Mouse (Mus musculus): ENCODE measurements around the gene Cyfip1. TPM values are rescaled to one million over a fixed set of nuclear protein-coding genes. Genes with fewer than 3 reads are reported as not detected.

The Cyfip1 gene
- polyA plus RNA-seq, 1 experiment from 2014 or later, result 80.7 TPM

- no peak for DNase-seq (ENCODE audit: low spot score)
- ATAC-seq (ENCODE audit: low FRiP score), result no peak
- no peak overlapping the region for H3K9ac ChIP-seq (ENCODE audit: low read depth, low read length)
- no peaks in the 10 kb centered on the region for H3K36me3 ChIP-seq (ENCODE audit: control insufficient read depth, insufficient read depth, low read length)
- no peaks in the 10 kb centered on the region for H3K27me3 ChIP-seq (ENCODE audit: control insufficient read depth, insufficient read depth, low read length)
- no peaks in the 10 kb centered on the region for H3K9me3 ChIP-seq (ENCODE audit: control insufficient read depth, low read length)
- 85% methylated on average over 4 of the region's 4 CpGs for WGBS
- no peak overlapping the region for H3K4me2 ChIP-seq (replicated peaks; ENCODE audit: low read depth, low read length)
- no peaks in the 10 kb centered on the region for H3K4me1 ChIP-seq (replicated peaks; ENCODE audit: control insufficient read depth, insufficient read depth, low read length)
- H3K27ac ChIP-seq (ENCODE audit: low read depth, low read length), result no peak overlapping the region
- no peak overlapping the region for H3K4me3 ChIP-seq (ENCODE audit: low read depth, low read length)
Observed at GRCm38 (mm10) chr7:55836877-55837276, 4.7 kb upstream of the Cyfip1 start.

- H3K27ac ChIP-seq (ENCODE audit: low read depth, low read length), result peak overlapping the region; percentile 86
- ATAC-seq (ENCODE audit: low FRiP score), result peak; percentile 95
- DNase-seq (ENCODE audit: low spot score), result peak; percentile 85
- no peaks in the 10 kb centered on the region for H3K36me3 ChIP-seq (ENCODE audit: control insufficient read depth, insufficient read depth, low read length)
- H3K4me2 ChIP-seq (replicated peaks; ENCODE audit: low read depth, low read length), result peak overlapping the region; percentile 46
- H3K4me3 ChIP-seq (ENCODE audit: low read depth, low read length), result peak overlapping the region; percentile 84
- no peaks in the 10 kb centered on the region for H3K9me3 ChIP-seq (ENCODE audit: control insufficient read depth, low read length)
- no peaks in the 10 kb centered on the region for H3K27me3 ChIP-seq (ENCODE audit: control insufficient read depth, insufficient read depth, low read length)
- WGBS, result under 1% methylated on average over 42 of the region's 47 CpGs
- no peaks in the 10 kb centered on the region for H3K4me1 ChIP-seq (replicated peaks; ENCODE audit: control insufficient read depth, insufficient read depth, low read length)
- peak overlapping the region; percentile 88 for H3K9ac ChIP-seq (ENCODE audit: low read depth, low read length)
Observed at GRCm38 (mm10) chr7:55841977-55842503, 495 bp downstream of the Cyfip1 start.

GRCm38 (mm10) chr7:55842504-55843152 lies 1.1 kb downstream of the Cyfip1 start:
- ATAC-seq (ENCODE audit: low FRiP score) (peak; percentile 72), DNase-seq (ENCODE audit: low spot score) (no peak)
- H3K4me3 ChIP-seq (ENCODE audit: low read depth, low read length), result peak overlapping the region; percentile 84
- H3K4me1 ChIP-seq (replicated peaks; ENCODE audit: control insufficient read depth, insufficient read depth, low read length), result no peaks in the 10 kb centered on the region
- no peaks in the 10 kb centered on the region for H3K27me3 ChIP-seq (ENCODE audit: control insufficient read depth, insufficient read depth, low read length)
- H3K9ac ChIP-seq (ENCODE audit: low read depth, low read length), result peak overlapping the region; percentile 88
- H3K9me3 ChIP-seq (ENCODE audit: control insufficient read depth, low read length), result no peaks in the 10 kb centered on the region
- H3K4me2 ChIP-seq (replicated peaks; ENCODE audit: low read depth, low read length), result peak overlapping the region; percentile 46
- WGBS, result under 1% methylated on average over 40 of the region's 40 CpGs
- peak overlapping the region; percentile 86 for H3K27ac ChIP-seq (ENCODE audit: low read depth, low read length)
- H3K36me3 ChIP-seq (ENCODE audit: control insufficient read depth, insufficient read depth, low read length), result no peaks in the 10 kb centered on the region

GRCm38 (mm10) chr7:55846606-55847312 lies 5.2 kb downstream of the Cyfip1 start:
- ATAC-seq (ENCODE audit: low FRiP score), result no peak
- H3K9me3 ChIP-seq (ENCODE audit: control insufficient read depth, low read length), result no peaks in the 10 kb centered on the region

GRCm38 (mm10) chr7:55849948-55850571 lies 8.5 kb downstream of the Cyfip1 start:
- peak; percentile 29 for DNase-seq (ENCODE audit: low spot score)
- peaks cover 3% of the 10 kb centered on the region; the same call in 1 of the 2 replicates for H3K4me1 ChIP-seq (replicated peaks; ENCODE audit: control insufficient read depth, insufficient read depth, low read length)
- H3K27ac ChIP-seq (ENCODE audit: low read depth, low read length), result peak overlapping the region; percentile 58; the same call in 1 of the 2 replicates
- H3K36me3 ChIP-seq (ENCODE audit: control insufficient read depth, insufficient read depth, low read length), result no peaks in the 10 kb centered on the region
- H3K4me2 ChIP-seq (replicated peaks; ENCODE audit: low read depth, low read length), result 0 out of 2 replicates have a peak overlapping the region, but pooled peaks have one; percentile 21
- H3K9ac ChIP-seq (ENCODE audit: low read depth, low read length), result no peak overlapping the region
- H3K27me3 ChIP-seq (ENCODE audit: control insufficient read depth, insufficient read depth, low read length), result no peaks in the 10 kb centered on the region
- no peaks in the 10 kb centered on the region for H3K9me3 ChIP-seq (ENCODE audit: control insufficient read depth, low read length)
- ATAC-seq (ENCODE audit: low FRiP score), result peak; percentile 50
- WGBS, result 31% methylated on average over 14 of the region's 14 CpGs
- no peak overlapping the region for H3K4me3 ChIP-seq (ENCODE audit: low read depth, low read length)

More at GRCm38 (mm10) chr7:55846606-55847312, 5.2 kb downstream of the Cyfip1 start:
- WGBS, result 83% methylated on average over 9 of the region's 9 CpGs
- no peak for DNase-seq (ENCODE audit: low spot score)
- peaks cover 3% of the 10 kb centered on the region; the same call in 1 of the 2 replicates for H3K4me1 ChIP-seq (replicated peaks; ENCODE audit: control insufficient read depth, insufficient read depth, low read length)
- H3K4me2 ChIP-seq (replicated peaks; ENCODE audit: low read depth, low read length), result no peak overlapping the region
- H3K36me3 ChIP-seq (ENCODE audit: control insufficient read depth, insufficient read depth, low read length), result no peaks in the 10 kb centered on the region
- no peak overlapping the region for H3K27ac ChIP-seq (ENCODE audit: low read depth, low read length)
- H3K9ac ChIP-seq (ENCODE audit: low read depth, low read length), result no peak overlapping the region
- H3K4me3 ChIP-seq (ENCODE audit: low read depth, low read length), result no peak overlapping the region
- no peaks in the 10 kb centered on the region for H3K27me3 ChIP-seq (ENCODE audit: control insufficient read depth, insufficient read depth, low read length)

- WGBS, result 85% methylated on average over 3 of the region's 3 CpGs
- Histone ChIP-seq H3K4me3 (ENCODE audit: low read depth, low read length) (no peak overlapping the region), H3K9me3 (ENCODE audit: control insufficient read depth, low read length) (no peaks in the 10 kb centered on the region), H3K4me1 (replicated peaks; ENCODE audit: control insufficient read depth, insufficient read depth, low read length) (peaks cover 3% of the 10 kb centered on the region; the same call in 1 of the 2 replicates), H3K36me3 (ENCODE audit: control insufficient read depth, insufficient read depth, low read length) (no peaks in the 10 kb centered on the region), H3K9ac (ENCODE audit: low read depth, low read length) (no peak overlapping the region), H3K4me2 (replicated peaks; ENCODE audit: low read depth, low read length) (no peak overlapping the region), H3K27me3 (ENCODE audit: control insufficient read depth, insufficient read depth, low read length) (no peaks in the 10 kb centered on the region), H3K27ac (ENCODE audit: low read depth, low read length) (no peak overlapping the region)
- DNase-seq (ENCODE audit: low spot score) (no peak), ATAC-seq (ENCODE audit: low FRiP score) (no peak)
Observed at GRCm38 (mm10) chr7:55852787-55853186, 11.2 kb downstream of the Cyfip1 start.

- no peaks in the 10 kb centered on the region for H3K27me3 ChIP-seq (ENCODE audit: control insufficient read depth, insufficient read depth, low read length)
- H3K36me3 ChIP-seq (ENCODE audit: control insufficient read depth, insufficient read depth, low read length), result no peaks in the 10 kb centered on the region
- ATAC-seq (ENCODE audit: low FRiP score) (no peak), DNase-seq (ENCODE audit: low spot score) (no peak)
- H3K9ac ChIP-seq (ENCODE audit: low read depth, low read length), result no peak overlapping the region
- H3K9me3 ChIP-seq (ENCODE audit: control insufficient read depth, low read length), result no peaks in the 10 kb centered on the region
- no peaks in the 10 kb centered on the region for H3K4me1 ChIP-seq (replicated peaks; ENCODE audit: control insufficient read depth, insufficient read depth, low read length)
- no peak overlapping the region for H3K4me3 ChIP-seq (ENCODE audit: low read depth, low read length)
- no peak overlapping the region for H3K4me2 ChIP-seq (replicated peaks; ENCODE audit: low read depth, low read length)
- no peak overlapping the region for H3K27ac ChIP-seq (ENCODE audit: low read depth, low read length)
- WGBS, result 81% methylated on average over 3 of the region's 3 CpGs
Observed at GRCm38 (mm10) chr7:55855597-55855996, 14.1 kb downstream of the Cyfip1 start.

GRCm38 (mm10) chr7:55856741-55857140 lies 15.2 kb downstream of the Cyfip1 start:
- Histone ChIP-seq H3K4me3 (ENCODE audit: low read depth, low read length) (no peak overlapping the region), H3K9me3 (ENCODE audit: control insufficient read depth, low read length) (no peaks in the 10 kb centered on the region), H3K27ac (ENCODE audit: low read depth, low read length) (no peak overlapping the region), H3K9ac (ENCODE audit: low read depth, low read length) (no peak overlapping the region), H3K27me3 (ENCODE audit: control insufficient read depth, insufficient read depth, low read length) (no peaks in the 10 kb centered on the region), H3K4me2 (replicated peaks; ENCODE audit: low read depth, low read length) (no peak overlapping the region), H3K36me3 (ENCODE audit: control insufficient read depth, insufficient read depth, low read length) (no peaks in the 10 kb centered on the region), H3K4me1 (replicated peaks; ENCODE audit: control insufficient read depth, insufficient read depth, low read length) (no peaks in the 10 kb centered on the region)
- 94% methylated on average over 4 of the region's 4 CpGs for WGBS
- DNase-seq (ENCODE audit: low spot score) (no peak), ATAC-seq (ENCODE audit: low FRiP score) (no peak)
